2 mouse cellular contexts compared by ENCODE assay signal in the genomic region with DNA sequence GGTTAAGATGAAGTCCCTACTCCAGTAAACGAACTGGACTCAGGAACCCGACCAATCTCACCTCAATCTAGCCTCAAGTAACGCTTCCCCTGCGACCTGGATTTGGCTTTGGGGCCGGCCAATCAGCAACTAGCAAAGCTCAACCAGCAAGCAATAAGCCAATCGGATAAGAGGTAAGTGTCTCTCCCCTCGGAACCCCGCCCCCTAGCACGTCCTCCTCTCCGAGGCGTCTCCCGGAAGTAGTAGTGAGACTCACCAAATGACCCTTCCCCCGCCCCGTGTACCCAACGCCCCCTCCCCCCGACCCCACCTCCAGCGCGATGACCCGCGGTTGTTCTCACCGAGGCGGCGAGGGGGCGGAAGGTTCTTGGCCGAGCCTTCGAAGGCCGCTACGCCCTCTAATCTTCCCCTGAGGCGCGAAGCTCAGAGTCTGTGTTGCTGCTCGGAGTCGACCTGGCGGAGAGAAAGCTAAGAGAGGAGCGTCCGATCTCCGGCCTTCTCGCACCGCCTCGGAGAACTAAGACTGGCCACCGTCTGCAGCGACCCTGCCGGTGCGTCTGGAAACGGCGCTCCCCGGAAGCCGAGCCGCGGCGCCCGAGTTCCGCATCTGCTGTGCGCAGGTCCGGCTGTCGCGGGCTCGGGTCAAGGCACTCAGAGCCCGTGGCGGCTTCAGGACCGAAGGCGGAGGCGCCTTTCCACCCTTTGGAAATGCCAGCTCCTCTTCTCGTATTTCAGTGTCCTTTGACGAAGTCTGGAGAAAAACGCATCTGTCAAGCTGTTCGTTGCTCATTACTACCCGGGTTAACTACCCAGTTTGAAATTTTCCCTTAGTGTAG.
TF ChIP-seq lines count a peak whose summit lies in the region.

A gene (minus strand): TSS at position 677 of the 836 bp plus-strand sequence.

TF ChIP-seq in C2C12, 6 proteins besides CTCF, POLR2A, EP300 and RAD21 (continued from another document):
- no peak for TF ChIP-seq USF1 (IDR thresholded peaks at IDR 0.05; ENCODE audit: low read depth)

TF ChIP-seq in myocyte, 11 proteins besides CTCF, POLR2A, EP300 and RAD21 (continued from another document):
- no peak for TF ChIP-seq CEBPB (IDR thresholded peaks at IDR 0.05; ENCODE audit: insufficient read depth, poor library complexity, severe bottlenecking)
